Mouse (Mus musculus) adrenal gland, adult 18-20 months (tissue): Measurements from ENCODE around the gene Krtcap2. TPM values are rescaled to one million over a fixed set of nuclear protein-coding genes. Genes with fewer than 3 reads are reported as not detected.

ENCODE experiments used
- DNase-seq, 2 experiments: peaks; one replicate each; pipeline ENCODE4 v3.0.0; 2021 to 2022; ENCODE audit warnings: low spot score in 2 of 2
- total RNA-seq, 2 experiments: library from RNA; stranded (reverse); gene quantifications; 1 replicate in 1 of 2; 2 replicates in 1 of 2; pipeline ENCODE4 v1.2.3; 2021

The Krtcap2 gene
- total RNA-seq, 2 experiments from 2014 or later: 108 to 123 TPM

GRCm38 (mm10) chr3:89224796-89225195 is 21.0 kb upstream of the Krtcap2 start:
- DNase-seq: no peak

GRCm38 (mm10) chr3:89225321-89225815 is 20.4 kb upstream of the Krtcap2 start:
- no peak for DNase-seq

- DNase-seq: no peak
Measured at GRCm38 (mm10) chr3:89225918-89226317, 19.8 kb upstream of the Krtcap2 start.

- DNase-seq: no peak
Measured at GRCm38 (mm10) chr3:89226361-89226760, 19.4 kb upstream of the Krtcap2 start.

GRCm38 (mm10) chr3:89226900-89227299 is 18.9 kb upstream of the Krtcap2 start, which contains the start of gene Mtx1:
TSS of gene Mtx1 (minus strand) at chr3:89227088.
- no peak for DNase-seq

- DNase-seq: peak; percentile 72 to 74
Measured at GRCm38 (mm10) chr3:89227307-89228179, 18.2 kb upstream of the Krtcap2 start.

- peak; percentile 87 to 90 for DNase-seq
Measured at GRCm38 (mm10) chr3:89228180-89228549, 17.6 kb upstream of the Krtcap2 start.

- DNase-seq: no peak
Measured at GRCm38 (mm10) chr3:89228836-89229235, 16.9 kb upstream of the Krtcap2 start, which contains the start of gene Muc1. TSS of gene Muc1 (plus strand) at chr3:89229057.

GRCm38 (mm10) chr3:89229276-89229675 is 16.5 kb upstream of the Krtcap2 start:
- no peak for DNase-seq

GRCm38 (mm10) chr3:89230561-89230960 is 15.2 kb upstream of the Krtcap2 start:
- no peak for DNase-seq

GRCm38 (mm10) chr3:89231345-89231744 is 14.4 kb upstream of the Krtcap2 start:
- no peak for DNase-seq

GRCm38 (mm10) chr3:89231772-89232275 is 13.9 kb upstream of the Krtcap2 start:
- DNase-seq: no peak

- no peak for DNase-seq
Measured at GRCm38 (mm10) chr3:89232614-89233013, 13.2 kb upstream of the Krtcap2 start.

- no peak for DNase-seq
Measured at GRCm38 (mm10) chr3:89233562-89234110, 12.1 kb upstream of the Krtcap2 start.

GRCm38 (mm10) chr3:89236516-89236915 is 9.2 kb upstream of the Krtcap2 start:
- no peak for DNase-seq

- DNase-seq: no peak
Measured at GRCm38 (mm10) chr3:89237682-89238081, 8.1 kb upstream of the Krtcap2 start.

GRCm38 (mm10) chr3:89238494-89238893 is 7.3 kb upstream of the Krtcap2 start:
- DNase-seq: no peak

GRCm38 (mm10) chr3:89242331-89242895 is 3.4 kb upstream of the Krtcap2 start:
- peak in 1 of 2 experiments; percentile 54 for DNase-seq

- DNase-seq: no peak
Measured at GRCm38 (mm10) chr3:89243609-89244008, 2.2 kb upstream of the Krtcap2 start.

GRCm38 (mm10) chr3:89244158-89244981 is 1.4 kb upstream of the Krtcap2 start:
- no peak for DNase-seq
